Mouse (Mus musculus) c-Kit-positive CD71-positive TER-119-positive erythroid progenitor cells, embryonic 14.5 days (primary cell): Measurements from ENCODE around the gene Gpr176.

ENCODE experiments used
- DNase-seq: peaks from one replicate; pipeline ENCODE4 v3.0.0-alpha.2; 2013; ENCODE audit warnings: low spot score

The Gpr176 gene

DNA sequence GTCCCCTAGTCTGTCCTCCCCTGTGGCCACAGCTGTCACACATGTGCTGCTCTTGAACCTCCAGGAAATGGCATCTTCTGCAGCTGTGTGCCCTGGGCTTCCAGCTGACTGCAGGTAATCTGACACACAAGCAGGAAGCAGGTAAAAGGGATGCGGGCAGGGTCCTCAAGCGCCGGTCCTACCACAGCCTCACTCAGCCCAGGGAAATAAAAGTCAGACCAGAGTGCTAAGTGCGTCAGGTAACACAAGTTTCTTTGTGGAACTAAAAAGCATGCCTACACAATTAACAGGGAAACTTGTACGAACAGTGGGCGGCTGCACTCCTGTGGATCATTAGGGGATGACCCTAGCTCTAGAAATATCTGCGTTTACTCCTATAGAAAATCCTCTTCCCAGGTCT lies 137.0 kb downstream of the Gpr176 start:
- DNase-seq: no peak

GRCm38 (mm10) chr2:118235614-118236013 lies 137.6 kb downstream of the Gpr176 start:
- DNase-seq: no peak

- no peak for DNase-seq
These were observed 142.7 kb downstream of the Gpr176 start for GRCm38 (mm10) chr2:118230544-118230943.

- no peak for DNase-seq
These were observed 144.6 kb downstream of the Gpr176 start for GRCm38 (mm10) chr2:118228486-118229079.
